Mouse (Mus musculus) gastrocnemius, postnatal 25 days (tissue): ENCODE data around the gene Eif4b. TPM values are rescaled to one million over a fixed set of nuclear protein-coding genes. Genes with fewer than 3 reads are reported as not detected.
A peak's percentile ranks its signal among the peaks of the same experiment; 100 is the strongest.

Experiments
- DNase-seq: peaks from one replicate; pipeline ENCODE4 v3.0.0; 2022
- long read RNA-seq, 2 experiments: library from polyadenylated mRNA; stranded (forward); transcript quantifications; one replicate each; pipeline ENCODE4 v2.0.0; 2021
- total RNA-seq, 2 experiments: library from RNA; stranded (reverse); gene quantifications; 1 replicate in 1 of 2; 2 replicates in 1 of 2; pipeline ENCODE4 v1.2.3; 2021

The Eif4b gene
- 100 to 1,000 TPM; 141 to 145 TPM for total RNA-seq
- long read RNA-seq, experiment 1, transcript Eif4b-201 (15 exons, 3,854 nt), result major isoform, 11 of 54 reads
- long read RNA-seq, experiment 1, partial matches to known transcripts, result 28 of 54 reads
- long read RNA-seq, experiment 1, other reads (novel, unspliced or antisense), result 15 of 54 reads
- long read RNA-seq, experiment 2, transcript Eif4b-201 (15 exons, 3,854 nt), result major isoform, 28 of 76 reads
- long read RNA-seq, experiment 2, partial matches to known transcripts, result 47 of 76 reads
- long read RNA-seq, experiment 2, other reads (novel, unspliced or antisense), result 1 of 76 reads

- DNase-seq, result peak; percentile 99
Observed at GRCm38 (mm10) chr15:102073559-102074069, at the start of gene Eif4b. Eif4b (plus strand) TSS chr15:102073773.

DNA sequence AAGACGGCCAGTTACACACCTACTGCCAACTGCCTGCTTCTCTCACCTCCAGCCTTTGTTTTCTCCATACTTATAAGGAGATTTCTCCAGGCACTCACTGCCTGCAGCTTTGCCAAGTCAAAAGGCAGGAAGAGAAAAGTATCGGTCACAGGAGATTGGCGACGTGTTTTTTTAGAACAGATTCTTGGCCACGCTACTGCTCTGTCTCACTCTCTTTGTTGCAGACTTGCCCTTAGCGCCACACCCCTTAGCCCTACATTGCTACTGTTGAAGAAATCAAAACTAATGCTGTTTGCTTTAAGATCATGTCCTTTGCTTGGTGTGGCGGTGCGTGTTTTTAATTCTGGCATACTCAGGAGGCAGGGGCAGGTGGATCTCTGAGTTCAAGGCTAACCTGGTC is 49.7 kb upstream of the Eif4b start:
- DNase-seq, result no peak

GRCm38 (mm10) chr15:102025136-102025872 is 48.3 kb upstream of the Eif4b start:
- DNase-seq, result no peak

GRCm38 (mm10) chr15:102026430-102026829 is 47.1 kb upstream of the Eif4b start:
- DNase-seq, result no peak

- no peak for DNase-seq
Observed at GRCm38 (mm10) chr15:102028040-102028439, 45.5 kb upstream of the Eif4b start, which contains the start of gene Krt18. Krt18 (plus strand) TSS chr15:102028180.

DNA sequence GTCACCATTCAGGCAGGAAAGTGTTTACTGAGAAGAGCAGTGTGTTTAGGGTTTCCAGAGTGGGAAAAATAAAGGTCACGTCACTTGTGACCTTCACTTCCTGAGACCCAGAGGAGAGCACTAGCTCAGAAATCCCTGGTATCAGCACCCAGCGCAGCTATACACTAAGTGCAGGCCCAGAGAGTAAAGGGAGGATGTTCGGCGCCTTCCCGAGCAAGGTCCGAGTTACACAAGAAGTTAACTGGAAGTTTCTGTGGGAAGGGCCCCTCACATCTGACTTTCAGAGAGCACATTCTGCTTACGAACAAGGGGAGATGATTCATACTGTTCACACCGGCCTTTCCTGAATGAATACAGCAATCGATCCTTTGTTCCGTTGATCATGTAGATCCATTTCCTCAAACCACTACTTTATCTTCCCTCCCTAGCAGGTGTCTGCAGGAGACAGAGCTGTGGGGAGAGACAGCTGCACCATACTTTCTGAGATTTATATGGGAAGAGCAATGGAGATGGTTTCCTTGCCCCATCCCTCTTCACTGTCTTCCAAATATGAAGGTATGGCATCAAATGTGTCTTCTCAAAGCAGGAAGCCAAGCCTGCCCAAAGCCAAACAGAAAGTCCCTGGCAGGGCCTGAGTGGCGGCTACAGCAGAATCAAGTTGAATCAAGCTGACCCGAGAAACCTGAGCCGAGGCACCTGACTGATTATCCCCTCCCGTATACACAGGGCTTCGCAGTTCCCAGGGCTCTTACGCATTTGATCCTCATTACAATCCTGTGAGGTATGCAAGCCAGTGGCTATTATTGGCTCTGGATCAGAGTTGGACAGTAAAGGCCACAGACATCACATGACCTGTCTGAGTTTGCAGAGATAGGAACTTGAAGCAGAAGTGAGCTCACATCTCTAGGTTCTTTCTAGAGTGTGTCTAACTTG is 39.2 kb upstream of the Eif4b start:
- no peak for DNase-seq

DNA sequence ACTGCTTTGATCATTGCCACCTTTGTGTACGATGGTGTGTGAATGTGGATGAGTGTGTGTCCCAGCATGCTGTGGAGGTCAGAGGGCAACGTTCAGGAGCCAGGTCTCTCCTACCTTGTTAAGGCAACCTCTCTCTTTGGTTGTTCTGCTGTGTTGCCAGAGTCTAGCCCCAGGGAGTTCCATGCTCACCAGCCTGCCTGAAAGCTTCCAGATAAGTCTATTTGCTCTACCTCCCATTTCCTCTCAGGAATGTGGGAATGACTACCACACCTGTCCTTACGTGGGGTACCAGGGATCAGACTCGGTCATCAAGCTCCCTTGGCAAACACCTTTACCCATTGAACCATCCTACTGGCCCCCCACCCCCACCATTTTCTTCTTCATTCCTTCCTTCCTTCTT is 33.3 kb upstream of the Eif4b start:
- DNase-seq, result no peak

DNA sequence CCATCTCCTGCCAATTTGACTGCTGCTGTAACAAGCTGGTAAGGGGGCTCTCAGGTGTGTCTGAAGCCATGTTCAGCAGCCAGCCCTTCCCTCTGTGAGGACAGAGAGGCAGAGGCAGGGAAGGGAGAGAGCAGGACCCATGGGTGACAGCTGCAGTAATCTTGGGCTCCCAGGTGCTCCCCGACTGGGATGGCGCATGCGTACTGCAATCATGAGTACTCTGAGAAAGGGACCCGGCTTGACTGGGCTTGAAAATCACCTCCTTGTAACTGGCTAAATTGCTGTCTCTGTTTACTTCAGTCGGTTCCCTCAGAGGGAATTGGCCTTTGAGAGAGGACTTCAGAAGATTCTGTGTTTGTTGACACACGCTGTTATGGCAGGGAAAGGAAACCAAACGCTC is 31.6 kb upstream of the Eif4b start:
- no peak for DNase-seq

GRCm38 (mm10) chr15:102044745-102045144 is 28.8 kb upstream of the Eif4b start:
- DNase-seq, result no peak

GRCm38 (mm10) chr15:102045691-102046090 is 27.9 kb upstream of the Eif4b start:
- DNase-seq, result no peak

- no peak for DNase-seq
Observed at GRCm38 (mm10) chr15:102048006-102048405, 25.6 kb upstream of the Eif4b start.

- DNase-seq, result no peak
Observed at GRCm38 (mm10) chr15:102049871-102050270, 23.7 kb upstream of the Eif4b start.

GRCm38 (mm10) chr15:102051920-102052683 is 21.5 kb upstream of the Eif4b start:
- no peak for DNase-seq

DNA sequence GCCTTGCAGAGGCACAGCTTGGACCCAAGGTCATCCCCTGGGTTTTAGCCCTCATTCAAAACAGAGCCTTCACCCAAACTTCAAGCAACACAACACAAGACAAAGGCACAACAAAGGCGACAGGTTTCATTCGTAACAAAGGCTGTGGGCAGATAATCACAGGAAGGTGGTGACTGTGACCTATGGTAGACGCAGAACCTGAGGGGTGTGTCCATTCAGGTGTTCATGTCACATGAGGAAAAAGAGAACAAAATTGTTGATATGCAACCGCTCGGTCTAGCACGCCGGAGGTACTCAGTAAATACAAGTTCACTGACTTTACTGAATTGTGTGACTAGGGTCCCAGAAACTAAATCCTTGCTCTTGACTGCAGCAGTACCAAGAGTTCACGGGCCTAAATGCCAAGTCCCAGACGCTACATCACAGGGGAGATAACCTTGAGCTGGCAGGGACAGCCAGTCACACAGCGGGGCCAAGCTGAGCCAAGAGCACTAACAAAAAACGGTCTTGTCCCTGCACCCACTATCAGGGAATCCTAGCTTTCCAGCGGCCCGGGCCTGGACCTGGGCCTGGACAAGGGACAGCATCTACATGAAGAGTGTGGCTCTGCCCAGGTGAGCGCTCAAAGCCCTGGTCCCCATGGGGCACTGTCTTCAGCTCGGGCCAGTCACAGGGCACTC is 16.9 kb upstream of the Eif4b start:
- no peak for DNase-seq

DNA sequence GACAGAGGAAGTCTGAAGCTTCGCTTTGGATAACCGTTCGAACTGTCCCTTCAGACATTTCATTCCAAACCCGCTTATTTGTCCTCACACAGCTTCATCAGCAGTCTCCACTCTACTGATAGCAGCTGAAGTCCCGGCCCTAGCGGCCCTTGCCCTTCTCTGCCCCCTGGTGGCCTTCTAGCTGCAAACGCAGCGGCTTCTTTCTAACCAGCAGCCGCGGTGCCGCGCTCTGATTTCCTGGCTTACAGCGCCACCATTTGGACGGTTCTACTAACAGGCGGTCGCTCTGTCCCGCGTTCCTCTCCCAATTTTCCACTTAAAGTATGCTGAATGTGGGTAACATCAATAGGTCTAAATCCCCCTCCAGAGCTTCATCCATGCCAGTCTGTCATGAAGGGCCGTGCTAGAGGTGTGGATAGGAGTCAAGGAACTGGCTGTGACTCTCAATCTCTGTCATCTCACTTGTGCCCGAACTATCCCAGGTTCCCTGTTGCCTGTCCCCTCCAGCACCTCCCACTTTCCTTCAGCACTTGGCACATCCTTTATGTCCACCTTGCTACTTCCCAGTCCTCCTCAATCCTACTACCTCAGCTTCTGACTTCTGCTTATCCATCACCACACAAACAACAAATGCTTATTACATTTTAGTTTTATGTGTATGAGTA is 7.8 kb upstream of the Eif4b start:
- peak; percentile 81 for DNase-seq

DNA sequence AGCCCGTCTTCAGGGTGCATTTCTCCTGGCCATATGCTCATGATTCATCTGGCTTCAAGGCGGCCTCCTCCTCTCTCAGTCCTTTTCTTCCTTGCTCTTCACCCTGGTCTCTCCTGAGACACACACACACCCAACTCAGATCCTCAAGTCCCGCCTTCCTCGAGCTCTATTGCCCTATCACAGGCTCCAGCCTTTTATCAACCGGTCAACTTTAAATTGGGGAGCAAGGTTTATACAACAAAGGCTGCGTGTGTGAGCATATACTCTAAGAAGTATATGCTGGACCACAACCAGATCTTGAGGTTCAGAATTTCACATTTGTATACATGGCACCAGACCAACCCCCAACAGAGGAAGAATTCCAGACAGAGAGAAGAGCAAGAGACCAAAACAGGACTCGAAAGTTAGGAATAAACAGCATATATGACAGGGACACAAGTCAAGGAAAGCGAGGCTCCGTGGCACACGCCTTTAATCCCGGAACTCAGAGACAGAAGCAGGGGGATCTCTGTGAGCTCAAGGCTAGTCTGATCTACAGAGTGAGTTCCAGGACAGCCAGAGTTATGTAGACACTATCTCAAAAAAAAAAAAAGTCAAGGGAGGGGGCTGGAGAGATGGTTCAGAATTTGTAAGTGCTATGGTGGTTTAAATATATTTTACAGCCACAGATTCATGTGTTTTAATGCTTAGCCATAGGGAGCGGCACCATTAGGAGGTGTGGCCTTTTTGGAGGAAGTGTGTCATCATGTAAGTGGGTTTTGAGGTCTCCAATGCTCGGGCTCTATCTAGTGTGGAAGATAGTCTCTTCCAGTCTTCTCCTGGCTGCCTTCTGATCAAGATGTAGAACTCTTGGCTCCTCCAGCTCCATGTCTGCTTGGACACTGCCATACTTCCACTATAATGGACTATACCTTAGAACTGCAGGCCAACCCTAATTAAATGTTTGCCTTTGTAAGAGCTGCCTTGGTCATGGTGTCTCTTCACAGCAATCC is 2.8 kb upstream of the Eif4b start:
- DNase-seq, result no peak

DNA sequence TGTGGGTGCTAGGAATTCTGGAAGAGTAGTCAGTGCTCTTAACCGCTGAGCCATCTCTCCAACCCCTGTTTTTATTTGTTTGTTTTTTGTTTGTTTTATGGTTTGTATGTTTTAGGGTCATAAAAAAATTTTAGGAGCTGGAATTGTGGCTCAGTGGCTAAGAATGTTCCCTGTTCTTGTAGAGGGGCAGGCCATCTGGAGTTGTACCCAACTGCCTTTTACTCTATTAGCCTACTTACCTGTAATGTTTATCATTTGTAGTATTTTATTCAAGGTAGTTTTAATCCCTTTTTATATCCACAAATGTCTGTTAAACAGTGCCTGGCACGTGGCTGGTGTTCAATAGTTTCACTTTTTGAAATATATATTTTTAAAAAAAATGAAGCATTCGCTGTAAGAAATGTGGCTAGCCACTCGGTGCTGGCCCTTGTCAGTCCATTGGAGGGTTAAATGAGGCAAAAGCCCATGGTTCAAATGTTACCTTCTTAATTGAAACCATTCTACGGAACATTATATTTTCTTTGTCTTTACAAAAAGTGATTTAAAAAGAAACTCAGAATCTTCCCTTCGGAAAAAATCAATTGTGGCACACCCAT is 512 bp upstream of the Eif4b start:
- DNase-seq, result no peak

- peak; percentile 69 for DNase-seq
Observed at GRCm38 (mm10) chr15:102074070-102074731, 628 bp downstream of the Eif4b start.
